Mouse (Mus musculus) spleen, adult 2 months (tissue): Measurements from ENCODE around the gene Ddx42. TPM values are rescaled to one million over a fixed set of nuclear protein-coding genes. Genes with fewer than 3 reads are reported as not detected.
A peak's percentile ranks its signal among the peaks of the same experiment; 100 is the strongest.
"Not testable (repeated sequence)": the region's sequence is repeated elsewhere in the genome, so short reads cannot be mapped to it uniquely, and the experiment has no call there.

Experiments used
- DNase-seq, 2 experiments: peaks; one replicate each; pipeline versions ENCODE4 v3.0.0 to v3.0.0-alpha.2; 2012 to 2021; ENCODE audit warnings: low spot score in 2 of 2, low read depth in 1 of 2
- H3K27ac ChIP-seq: fragments of 200-500 bp; 2 replicates; pipeline ENCODE4 v1.5.1; 2012; ENCODE audit warnings: low read length, inconsistent platforms; ENCODE audit not compliant: insufficient read depth
- H3K27me3 ChIP-seq: fragments of 200-500 bp; 2 replicates; pipeline ENCODE4 v1.6.1; 2012; ENCODE audit warnings: mild to moderate bottlenecking, moderate library complexity, low read length, inconsistent platforms; ENCODE audit not compliant: control insufficient read depth, insufficient read depth
- H3K36me3 ChIP-seq: fragments of 200-500 bp; 2 replicates; pipeline ENCODE4 v1.6.1; 2012; ENCODE audit warnings: mild to moderate bottlenecking, low read length, inconsistent platforms; ENCODE audit not compliant: control insufficient read depth, insufficient read depth
- H3K4me1 ChIP-seq: fragments of 200-500 bp; 2 replicates; pipeline ENCODE4 v1.6.1; 2011; ENCODE audit warnings: inconsistent platforms; ENCODE audit not compliant: control insufficient read depth, insufficient read depth, insufficient read length
- H3K4me3 ChIP-seq: fragments of 200-500 bp; 2 replicates; pipeline ENCODE4 v1.5.1; 2011; ENCODE audit warnings: mild to moderate bottlenecking, inconsistent platforms; ENCODE audit not compliant: insufficient read depth, insufficient read length; ENCODE audit errors: extremely low read depth
- CTCF ChIP-seq: fragments of 200-500 bp; IDR thresholded peaks from 2 replicates; pipeline ENCODE4 v1.5.1; 2011; ENCODE audit warnings: mild to moderate bottlenecking, inconsistent platforms; ENCODE audit not compliant: insufficient read depth, insufficient read length, insufficient replicate concordance; ENCODE audit errors: extremely low read depth
- POLR2A ChIP-seq: fragments of 200-500 bp; IDR thresholded peaks from 2 replicates; pipeline ENCODE4 v1.6.1; 2011; ENCODE audit warnings: low read depth, low read length, inconsistent platforms
- WGBS: fragments of 180-500 bp; shearing (Covaris S2); methylation state at CpG from one replicate; pipeline ENCODE4 v1.1.7; 2018; 5-methylcytosine and 5-hydroxymethylcytosine counted together
- polyA plus RNA-seq: library from polyadenylated mRNA; depleted of rRNA; stranded (reverse); fragments of >200 nt; gene quantifications from 2 replicates; pipeline ENCODE4 v1.2.3, GENCODE M21; 2012

The Ddx42 gene
- polyA plus RNA-seq, 1 experiment: 7.4 TPM

DNA sequence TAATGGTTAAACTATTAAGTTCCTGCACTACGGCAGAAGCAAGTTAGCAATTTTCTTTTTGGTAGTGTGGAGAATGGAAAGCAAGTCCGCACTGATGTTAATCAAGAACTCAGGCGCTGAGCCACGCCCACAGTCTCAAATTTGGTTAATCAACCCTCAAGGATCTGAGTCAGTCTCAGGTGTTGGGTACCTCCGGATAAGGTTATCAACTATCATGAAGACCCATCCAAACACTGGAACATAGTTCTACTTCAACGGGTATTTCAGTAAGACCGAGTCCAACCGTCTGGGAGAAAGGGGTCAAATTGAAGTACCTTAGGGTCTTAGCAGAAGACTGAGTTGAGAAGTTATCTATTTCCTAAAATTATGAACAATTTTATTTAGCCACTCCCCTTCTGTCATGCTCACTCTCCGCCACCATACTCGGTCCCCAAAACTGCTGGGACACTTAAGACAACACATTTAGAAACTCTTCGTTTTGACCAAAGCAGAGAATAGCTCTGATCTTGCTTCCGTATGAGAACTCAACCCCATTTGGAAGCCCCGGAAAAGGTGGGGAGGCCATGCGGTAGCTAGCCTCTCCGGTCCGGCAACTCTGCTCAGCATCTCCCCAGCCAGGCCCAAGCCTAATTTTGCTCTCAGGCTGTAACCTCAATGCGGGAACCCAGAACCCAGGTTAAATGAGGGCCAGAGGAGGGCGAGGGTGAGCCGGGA, 23.9 kb upstream of the Ddx42 start:
- no peak for DNase-seq
- peak overlapping the region; percentile 82 for H3K4me3 ChIP-seq
- H3K27me3 ChIP-seq: no peaks in the 10 kb centered on the region
- H3K27ac ChIP-seq: peak overlapping the region; percentile 94
- peaks cover 3% of the 10 kb centered on the region; the same call in 1 of the 2 replicates for H3K4me1 ChIP-seq
- no peaks in the 10 kb centered on the region for H3K36me3 ChIP-seq
- TF ChIP-seq POLR2A (no peak), CTCF (no peak)
- WGBS: 6% methylated on average over 19 of the region's 19 CpGs

DNA sequence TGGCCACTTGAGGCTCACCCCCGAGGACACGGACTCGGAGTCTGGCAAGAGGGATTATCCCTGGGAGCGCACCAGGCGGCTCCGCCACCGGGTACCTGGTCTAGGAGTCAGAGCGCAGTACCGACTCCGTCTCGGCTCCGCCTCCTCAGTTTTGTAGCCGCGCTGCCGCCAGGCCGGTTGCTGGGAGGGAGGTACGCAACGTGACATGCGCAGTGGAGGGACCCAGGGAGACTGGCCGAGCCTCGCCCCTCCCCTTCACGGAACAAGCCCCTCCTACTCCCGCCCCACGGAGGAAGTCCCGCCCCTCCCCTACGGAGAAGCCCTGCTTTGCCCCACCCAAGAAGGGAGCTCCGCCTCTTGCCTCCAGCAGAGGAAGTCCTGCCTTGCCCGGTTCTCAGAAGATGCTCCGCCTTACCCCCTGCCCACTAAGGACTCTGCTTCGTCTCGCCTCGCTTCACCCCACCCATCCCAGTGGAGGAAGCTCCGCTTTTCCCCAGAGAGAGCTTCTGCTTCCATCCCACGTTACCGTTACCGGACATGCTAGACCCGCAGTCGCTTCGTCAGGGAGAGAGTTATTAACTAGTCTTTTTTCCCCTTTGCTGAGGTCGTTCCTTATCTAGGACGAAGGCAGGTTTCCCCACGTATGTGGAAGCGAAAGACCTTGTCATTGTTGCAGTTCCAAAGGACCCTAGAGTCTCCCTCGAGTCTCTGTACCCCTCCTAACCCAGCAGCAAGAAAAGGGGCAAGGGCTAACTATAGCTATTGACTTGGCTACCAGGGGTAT, 23.2 kb upstream of the Ddx42 start:
- TF ChIP-seq POLR2A (peak; percentile 87), CTCF (no peak)
- WGBS: under 1% methylated on average over 44 of the region's 44 CpGs

DNA sequence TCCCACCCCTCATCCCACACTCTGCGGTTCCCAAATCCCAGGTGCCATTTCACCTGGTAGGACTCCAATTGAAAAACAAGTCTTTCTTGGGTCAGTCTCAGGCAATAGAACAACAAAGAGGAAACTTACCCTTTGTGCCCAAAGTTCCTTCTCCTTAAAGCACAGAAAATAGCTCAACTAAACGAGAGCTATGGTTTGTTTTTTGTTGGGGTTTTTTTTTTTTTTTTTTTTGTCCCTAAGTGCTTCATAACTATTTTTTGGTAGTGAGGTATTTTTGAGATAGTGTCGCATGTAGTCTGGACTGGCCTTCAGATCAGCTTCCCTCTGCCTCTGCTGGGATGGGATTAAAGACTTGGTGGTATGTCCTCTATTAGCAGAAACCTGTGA, 22.6 kb upstream of the Ddx42 start:
- TF ChIP-seq POLR2A (no peak), CTCF (no peak)
- Histone ChIP-seq H3K4me3 (peak overlapping the region; percentile 68), H3K36me3 (no peaks in the 10 kb centered on the region), H3K4me1 (peaks cover 10% of the 10 kb centered on the region; the same call in 1 of the 2 replicates), H3K27ac (peak overlapping the region; percentile 90), H3K27me3 (no peaks in the 10 kb centered on the region)
- DNase-seq: no peak
- WGBS: 16% methylated on average over 3 of the region's 3 CpGs

More for the DNA sequence above, 23.2 kb upstream of the Ddx42 start:
- Histone ChIP-seq H3K27ac (peak overlapping the region; percentile 94), H3K27me3 (no peaks in the 10 kb centered on the region), H3K4me3 (peak overlapping the region; percentile 82), H3K4me1 (peaks cover 10% of the 10 kb centered on the region; the same call in 1 of the 2 replicates), H3K36me3 (no peaks in the 10 kb centered on the region)
- DNase-seq: peak; percentile 95 to 97

DNA sequence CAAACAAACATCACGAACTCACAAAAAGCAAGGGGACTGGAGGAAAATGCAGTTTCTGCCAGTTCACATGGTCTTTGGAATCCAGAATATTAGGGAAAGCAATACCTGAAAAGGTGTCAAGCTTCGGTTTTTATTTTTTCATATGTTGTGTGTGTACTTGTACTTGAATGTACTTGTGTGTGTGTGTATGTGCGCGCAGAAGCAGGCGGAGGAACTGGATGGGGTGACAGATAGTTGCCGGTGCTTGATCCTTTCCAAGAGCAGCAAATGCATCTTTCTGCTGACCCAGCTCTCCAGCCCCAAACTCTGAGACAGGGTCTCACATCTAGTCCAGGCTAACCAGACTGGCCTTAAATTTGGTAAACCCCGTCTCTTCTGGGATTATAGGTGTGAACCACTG, 21.8 kb upstream of the Ddx42 start:
- Histone ChIP-seq H3K4me3 (no peak overlapping the region), H3K4me1 (peaks cover 10% of the 10 kb centered on the region), H3K27me3 (no peaks in the 10 kb centered on the region), H3K27ac (no peak overlapping the region), H3K36me3 (no peaks in the 10 kb centered on the region)
- TF ChIP-seq POLR2A (no peak), CTCF (no peak)
- DNase-seq: no peak
- WGBS: 90% methylated on average over 7 of the region's 7 CpGs

DNA sequence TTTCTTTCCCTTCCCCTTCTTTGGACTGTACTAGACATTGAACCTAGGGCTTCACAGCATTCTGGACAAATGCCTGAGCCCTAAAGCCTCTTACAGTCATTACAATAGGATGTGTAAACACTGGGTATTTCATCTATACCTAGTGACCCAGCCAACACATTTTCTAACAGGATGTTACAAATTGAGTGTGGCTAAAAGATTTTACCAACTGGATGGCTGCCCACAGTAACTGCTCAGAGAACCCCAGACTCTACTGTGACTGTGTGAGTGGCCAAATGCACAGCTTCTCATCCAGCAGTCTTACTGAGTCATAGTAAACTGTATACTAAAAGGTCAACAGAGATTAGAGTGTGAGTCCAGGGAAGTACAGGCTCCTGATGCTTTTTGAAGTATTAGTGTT, 21.4 kb upstream of the Ddx42 start:
- no peak for TF ChIP-seq CTCF
- no peak for TF ChIP-seq POLR2A

DNA sequence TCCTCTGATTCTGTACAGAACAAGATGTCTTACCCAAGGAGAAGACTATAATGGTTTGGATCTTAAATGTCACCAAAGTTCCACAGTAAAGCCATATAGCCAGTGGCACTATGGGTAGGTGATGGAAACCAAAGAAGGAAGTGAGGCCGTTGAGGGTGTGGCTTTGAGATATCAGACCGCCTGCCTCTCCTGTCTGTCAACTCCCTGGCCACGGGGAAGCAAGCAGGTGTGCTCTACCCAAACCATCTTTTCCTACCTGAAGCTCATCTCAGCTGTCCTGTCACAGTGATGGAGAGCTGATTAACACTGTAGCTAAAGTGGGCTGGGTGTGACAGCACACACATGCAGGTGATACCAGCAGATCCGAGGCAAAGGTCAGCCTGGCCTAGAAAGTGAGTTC, 18.4 kb upstream of the Ddx42 start:
- no peak overlapping the region for H3K4me3 ChIP-seq
- H3K27ac ChIP-seq: no peak overlapping the region; the same call in 1 of the 2 replicates
- H3K27me3 ChIP-seq: no peaks in the 10 kb centered on the region
- peaks cover 3% of the 10 kb centered on the region for H3K36me3 ChIP-seq
- no peak for DNase-seq
- TF ChIP-seq CTCF: no peak
- no peak for TF ChIP-seq POLR2A
- 51% methylated on average over 4 of the region's 4 CpGs for WGBS
- H3K4me1 ChIP-seq: peaks cover 16% of the 10 kb centered on the region

More for the DNA sequence above, 21.4 kb upstream of the Ddx42 start:
- no peak for DNase-seq
- no peaks in the 10 kb centered on the region for H3K27me3 ChIP-seq
- peaks cover 10% of the 10 kb centered on the region for H3K4me1 ChIP-seq
- H3K36me3 ChIP-seq: no peaks in the 10 kb centered on the region
- no peak overlapping the region for H3K4me3 ChIP-seq
- H3K27ac ChIP-seq: no peak overlapping the region

DNA sequence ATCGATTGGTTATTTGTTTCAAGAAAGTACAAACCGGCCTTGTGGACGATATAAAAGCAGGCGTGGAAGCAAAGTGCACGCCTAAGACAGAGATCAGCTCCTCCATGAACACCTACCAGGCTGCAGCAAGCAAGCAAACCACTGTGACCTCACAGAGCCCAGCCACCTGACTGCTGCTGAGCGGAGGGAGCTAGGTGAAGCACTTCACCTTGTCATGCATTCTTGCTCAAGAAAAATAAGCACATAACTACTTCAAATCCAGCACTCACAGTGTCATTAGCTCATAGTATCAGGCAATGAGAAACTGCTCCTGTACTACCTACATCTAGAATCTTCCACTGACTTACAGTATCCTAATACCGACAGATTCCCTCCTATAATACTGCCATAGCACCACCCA, 16.7 kb upstream of the Ddx42 start:
- H3K4me3 ChIP-seq, H3K27me3 ChIP-seq, DNase-seq: not testable (repeated sequence)
- Histone ChIP-seq H3K4me1 (peaks cover 13% of the 10 kb centered on the region), H3K27ac (peak overlapping the region; percentile 39; the same call in 1 of the 2 replicates), H3K36me3 (peaks cover 12% of the 10 kb centered on the region)
- WGBS: 68% methylated on average over 7 of the region's 7 CpGs
